Mouse (Mus musculus) hindbrain, embryonic 12.5 days (tissue): ENCODE measurements around the gene Gm20388. TPM values are rescaled to one million over a fixed set of nuclear protein-coding genes. Genes with fewer than 3 reads are reported as not detected.
A peak's percentile ranks its signal among the peaks of the same experiment; 100 is the strongest.
"Not testable (repeated sequence)": the region's sequence is repeated elsewhere in the genome, so short reads cannot be mapped to it uniquely, and the experiment has no call there.

Source experiments
- ATAC-seq: fragments of 200-750 bp; cut with Nextera tagmentation; 2 replicates; pipeline ENCODE4 v1.8.0; 2017; ENCODE audit warnings: moderate TSS enrichment; ENCODE audit not compliant: low FRiP score
- H3K27ac ChIP-seq: fragments of 300-500 bp; sonication (generic); 2 replicates; pipeline ENCODE4 v1.5.1; 2016; ENCODE audit warnings: mild to moderate bottlenecking
- H3K27me3 ChIP-seq: fragments of 300-500 bp; sonication (generic); 2 replicates; pipeline ENCODE4 v1.6.1; 2016; ENCODE audit warnings: mild to moderate bottlenecking
- H3K36me3 ChIP-seq: fragments of 300-500 bp; sonication (generic); 2 replicates; pipeline ENCODE4 v1.6.1; 2016; ENCODE audit warnings: mild to moderate bottlenecking
- H3K4me1 ChIP-seq: fragments of 300-500 bp; sonication (generic); 2 replicates; pipeline ENCODE4 v1.6.1; 2016
- H3K4me2 ChIP-seq: fragments of 300-500 bp; sonication (generic); replicated peaks from 2 replicates; pipeline ENCODE4 v1.6.1; 2016; ENCODE audit warnings: mild to moderate bottlenecking
- H3K4me3 ChIP-seq: fragments of 300-500 bp; sonication (generic); 2 replicates; pipeline ENCODE4 v1.5.1; 2016; ENCODE audit warnings: mild to moderate bottlenecking
- H3K9ac ChIP-seq: fragments of 300-500 bp; sonication (generic); 2 replicates; pipeline ENCODE4 v1.6.1; 2016; ENCODE audit warnings: mild to moderate bottlenecking, moderate library complexity
- H3K9me3 ChIP-seq: fragments of 300-500 bp; sonication (generic); replicated peaks from 2 replicates; pipeline ENCODE4 v1.6.1; 2016; ENCODE audit warnings: mild to moderate bottlenecking
- WGBS: fragments of 180-500 bp; shearing (Covaris S2); methylation state at CpG from one replicate; pipeline ENCODE4 v1.1.7; 2016; 5-methylcytosine and 5-hydroxymethylcytosine counted together
- polyA plus RNA-seq: library from polyadenylated mRNA; unstranded; fragments of >200 nt; fragmentation: Nextera tagmentation; extraction: Ambion mirVana; gene quantifications from 2 replicates; pipeline ENCODE4 v1.2.1, GENCODE M21; 2016

Gm20388 gene
- polyA plus RNA-seq, 1 experiment from 2014 or later = not detected

DNA sequence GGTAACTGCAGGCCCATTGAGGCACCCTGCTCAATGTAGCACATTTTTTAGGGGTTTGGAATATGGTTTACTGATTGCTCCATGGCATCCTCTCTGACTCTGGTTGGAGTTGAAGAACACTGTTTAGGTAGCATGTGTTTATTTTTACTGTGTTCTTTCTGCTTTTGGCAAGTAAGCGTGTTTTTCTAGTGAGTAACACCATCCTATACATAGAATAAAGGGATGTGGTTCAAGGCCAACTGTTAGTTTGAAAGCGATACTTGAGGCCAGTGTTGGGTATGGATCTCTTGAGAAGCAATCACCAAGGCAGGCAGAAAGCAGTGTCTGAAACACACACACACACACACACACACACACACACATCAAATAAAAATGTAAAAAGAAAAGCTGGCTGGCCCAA lies 3277.4 kb downstream of the Gm20388 start:
- Histone ChIP-seq H3K4me2 (no peak overlapping the region), H3K4me3 (no peak overlapping the region), H3K9ac (no peak overlapping the region), H3K27me3 (no peaks in the 10 kb centered on the region), H3K4me1 (peaks cover 3% of the 10 kb centered on the region), H3K27ac (no peak overlapping the region), H3K36me3 (no peaks in the 10 kb centered on the region), H3K9me3 (no peaks in the 10 kb centered on the region)
- ATAC-seq = no peak
- 82% methylated on average over 2 of the region's 2 CpGs for WGBS

DNA sequence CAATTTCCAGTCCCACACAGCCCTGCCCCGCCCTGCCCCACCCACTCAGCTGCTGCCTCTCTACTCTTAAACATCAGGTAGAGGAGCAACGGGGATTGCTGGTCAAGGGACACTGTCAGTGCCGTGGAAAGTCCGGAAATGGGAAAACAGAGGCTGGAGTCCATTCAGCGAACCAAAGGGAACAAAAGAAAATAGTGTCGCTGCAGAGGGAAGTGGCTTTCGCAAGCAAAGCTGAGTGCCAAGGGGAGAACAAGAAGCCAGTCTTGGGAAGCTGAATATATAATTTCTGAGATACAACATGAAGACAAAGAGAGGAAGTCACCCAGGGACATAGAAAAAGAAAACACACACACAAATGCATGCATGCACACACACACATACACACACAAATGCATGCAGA lies 3278.2 kb downstream of the Gm20388 start:
- no peak for ATAC-seq
- peaks cover 3% of the 10 kb centered on the region for H3K4me1 ChIP-seq
- H3K9me3 ChIP-seq = no peaks in the 10 kb centered on the region
- no peak overlapping the region for H3K9ac ChIP-seq
- no peaks in the 10 kb centered on the region for H3K27me3 ChIP-seq
- no peak overlapping the region for H3K27ac ChIP-seq
- H3K4me3 ChIP-seq = no peak overlapping the region
- H3K36me3 ChIP-seq = no peaks in the 10 kb centered on the region
- H3K4me2 ChIP-seq = no peak overlapping the region
- WGBS = 81% methylated on average over 7 of the region's 7 CpGs

DNA sequence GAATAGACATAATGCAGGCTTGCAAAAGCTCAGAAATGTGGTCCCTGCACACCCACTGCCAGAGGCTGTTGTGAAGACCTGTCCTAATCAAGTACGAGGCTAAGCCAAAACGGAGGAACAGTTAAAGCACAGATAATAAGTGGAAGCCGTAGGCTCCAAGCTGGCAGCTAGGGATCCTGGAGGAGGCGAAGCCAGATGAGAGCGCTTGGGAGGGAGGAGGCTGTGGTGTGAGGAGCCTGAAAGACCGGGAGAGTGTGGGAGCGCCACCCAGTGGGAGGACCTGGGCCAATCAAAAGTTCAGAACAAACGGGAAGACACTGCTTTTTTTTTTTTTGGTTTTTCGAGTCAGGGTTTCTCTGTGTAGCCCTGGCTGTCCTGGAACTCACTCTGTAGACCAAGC lies 3280.0 kb downstream of the Gm20388 start:
- Histone ChIP-seq H3K4me2 (no peak overlapping the region), H3K27ac (no peak overlapping the region), H3K27me3 (no peaks in the 10 kb centered on the region), H3K4me3 (no peak overlapping the region), H3K36me3 (no peaks in the 10 kb centered on the region), H3K9me3 (no peaks in the 10 kb centered on the region), H3K4me1 (peaks cover 3% of the 10 kb centered on the region), H3K9ac (no peak overlapping the region)
- no peak for ATAC-seq
- WGBS = 4% methylated on average over 9 of the region's 9 CpGs

DNA sequence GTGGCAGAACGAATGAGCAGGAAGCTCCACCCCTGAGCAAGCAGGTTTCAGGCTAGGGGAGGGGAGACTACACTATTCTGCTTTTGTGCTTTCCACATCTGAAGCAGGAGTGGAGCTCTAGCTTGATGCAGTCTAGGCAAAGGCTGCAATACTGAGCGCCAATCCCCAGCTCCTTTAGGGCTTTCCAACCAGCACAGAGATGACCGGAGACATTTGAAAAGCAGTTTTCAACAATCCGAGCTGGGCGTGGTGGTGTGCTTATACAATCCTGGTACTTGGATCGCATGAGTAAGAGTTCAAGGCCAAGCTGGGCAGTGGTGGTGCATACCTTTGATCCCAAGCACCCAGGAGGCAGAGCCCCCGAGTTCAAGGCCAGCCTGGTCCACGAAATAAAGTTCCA lies 3281.3 kb downstream of the Gm20388 start:
- no peak overlapping the region for H3K4me3 ChIP-seq
- no peaks in the 10 kb centered on the region for H3K9me3 ChIP-seq
- H3K4me2 ChIP-seq = no peak overlapping the region
- no peaks in the 10 kb centered on the region for H3K4me1 ChIP-seq
- no peak overlapping the region for H3K9ac ChIP-seq
- WGBS = 61% methylated on average over 8 of the region's 8 CpGs
- H3K27ac ChIP-seq = no peak overlapping the region
- ATAC-seq = no peak
- no peaks in the 10 kb centered on the region for H3K36me3 ChIP-seq
- H3K27me3 ChIP-seq = no peaks in the 10 kb centered on the region

DNA sequence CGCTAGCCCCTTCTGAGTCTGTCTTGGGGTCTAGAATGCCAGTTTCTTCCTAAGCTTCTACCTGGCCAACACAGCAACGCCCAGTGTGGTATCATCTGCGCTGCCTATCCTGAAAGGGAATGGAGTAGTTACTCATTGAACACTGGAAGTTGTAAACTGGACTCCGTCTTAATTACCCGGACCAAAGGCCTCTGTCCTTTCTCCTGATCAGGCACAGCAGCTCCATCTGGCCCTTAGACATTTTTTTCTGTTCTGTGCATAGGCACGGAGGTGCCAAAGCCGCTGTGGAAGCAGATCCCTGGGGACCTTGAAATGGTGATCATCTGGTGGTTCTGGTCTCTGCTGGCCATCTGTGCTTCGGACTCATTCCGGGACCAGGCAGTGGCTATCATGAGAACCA lies 3283.1 kb downstream of the Gm20388 start:
- Histone ChIP-seq H3K4me1 (no peaks in the 10 kb centered on the region), H3K27me3 (no peaks in the 10 kb centered on the region), H3K4me3 (no peak overlapping the region), H3K4me2 (no peak overlapping the region), H3K27ac (no peak overlapping the region), H3K9ac (no peak overlapping the region), H3K9me3 (no peaks in the 10 kb centered on the region), H3K36me3 (no peaks in the 10 kb centered on the region)
- no peak for ATAC-seq
- WGBS = 86% methylated on average over 9 of the region's 9 CpGs

DNA sequence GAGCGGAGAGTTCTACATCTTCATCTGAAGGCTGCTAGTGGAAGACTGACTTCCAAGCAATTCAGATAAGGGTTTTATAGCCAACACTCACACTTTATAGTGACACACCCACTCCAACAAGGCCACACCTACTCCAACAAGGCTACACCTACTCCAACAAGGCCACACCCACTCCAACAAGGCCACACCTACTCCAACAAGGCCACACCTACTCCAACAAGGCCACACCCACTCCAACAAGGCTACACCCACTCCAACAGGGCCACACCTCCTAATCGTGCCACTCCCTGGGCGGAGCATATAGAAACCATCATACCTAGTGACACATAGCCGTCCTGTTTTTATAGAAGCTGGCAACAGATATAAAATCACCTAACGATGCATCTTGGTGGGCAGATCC lies 3286.4 kb downstream of the Gm20388 start:
- not testable (repeated sequence) for H3K4me3 ChIP-seq, H3K27me3 ChIP-seq, H3K27ac ChIP-seq, H3K9ac ChIP-seq, ATAC-seq, H3K4me2 ChIP-seq, H3K9me3 ChIP-seq, H3K4me1 ChIP-seq, H3K36me3 ChIP-seq
- WGBS = 75% methylated on average over 5 of the region's 5 CpGs

DNA sequence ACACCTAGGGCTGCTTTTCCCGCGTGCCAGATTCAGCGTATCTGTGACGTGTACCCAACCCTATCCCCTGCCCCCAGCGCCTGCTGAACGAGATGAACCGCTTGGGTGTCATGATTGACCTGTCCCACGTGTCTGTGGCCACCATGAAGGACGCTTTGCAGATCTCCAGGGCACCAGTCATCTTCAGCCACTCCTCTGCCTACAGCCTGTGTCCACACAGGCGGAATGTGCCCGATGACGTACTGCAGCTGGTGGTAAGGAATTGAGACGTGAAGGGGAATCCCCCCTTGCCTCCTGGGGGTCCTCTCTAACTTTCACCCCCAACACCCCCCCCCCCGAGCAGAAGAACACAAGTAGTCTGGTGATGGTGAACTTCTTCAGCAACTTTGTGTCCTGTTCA lies 3289.2 kb downstream of the Gm20388 start:
- no peaks in the 10 kb centered on the region for H3K9me3 ChIP-seq
- H3K4me2 ChIP-seq = no peak overlapping the region
- H3K27me3 ChIP-seq = no peaks in the 10 kb centered on the region
- no peak overlapping the region for H3K4me3 ChIP-seq
- ATAC-seq = no peak
- no peak overlapping the region for H3K27ac ChIP-seq
- H3K36me3 ChIP-seq = peaks cover 9% of the 10 kb centered on the region
- 0 out of 2 replicates have a peak, but pooled peaks cover 3% of the 10 kb centered on the region for H3K4me1 ChIP-seq
- WGBS = 75% methylated on average over 14 of the region's 14 CpGs
- H3K9ac ChIP-seq = no peak overlapping the region

DNA sequence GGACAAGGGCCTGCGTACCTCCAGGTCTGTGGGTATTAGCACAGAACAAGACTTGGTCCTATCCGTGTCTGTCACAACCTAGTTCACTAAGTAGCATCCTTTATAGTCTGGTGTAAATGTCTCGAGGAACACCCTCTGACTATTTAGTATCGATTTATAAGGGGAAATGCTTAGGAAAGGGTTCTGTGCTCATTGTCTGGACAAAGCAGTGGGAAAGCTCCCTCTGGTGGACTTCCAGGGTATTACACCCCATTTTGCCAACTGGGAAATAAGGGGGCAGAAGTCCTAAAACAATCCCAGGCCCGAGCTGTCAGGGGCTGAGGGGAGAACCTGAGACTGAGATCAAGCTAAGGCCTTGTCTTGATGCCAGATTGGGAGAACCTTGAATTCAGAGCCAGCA lies 3291.6 kb downstream of the Gm20388 start:
- Histone ChIP-seq H3K27me3 (no peaks in the 10 kb centered on the region), H3K27ac (no peak overlapping the region), H3K9me3 (no peaks in the 10 kb centered on the region), H3K4me1 (0 out of 2 replicates have a peak, but pooled peaks cover 3% of the 10 kb centered on the region), H3K9ac (no peak overlapping the region), H3K4me2 (no peak overlapping the region), H3K4me3 (no peak overlapping the region), H3K36me3 (peaks cover 28% of the 10 kb centered on the region)
- 0 out of 2 replicates have a peak, but pooled peaks have one; percentile 19 for ATAC-seq
- 30% methylated on average over 5 of the region's 5 CpGs for WGBS

DNA sequence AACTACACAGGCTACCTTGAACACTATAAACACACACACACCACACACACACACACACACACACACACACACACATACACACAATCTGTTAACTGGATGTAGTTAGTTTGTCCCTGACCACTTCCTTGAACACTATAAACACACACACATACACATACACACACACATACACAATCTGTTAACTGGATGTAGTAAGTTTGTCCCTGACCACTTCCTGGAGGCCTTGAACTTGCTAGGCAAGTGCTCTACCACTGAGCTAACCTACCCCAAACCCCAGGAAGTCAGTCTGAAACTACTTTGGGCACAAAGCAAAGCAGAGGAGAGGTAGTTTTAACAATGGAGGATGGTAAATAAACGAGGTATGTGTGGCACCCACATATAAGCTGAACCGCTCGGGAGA lies 3292.9 kb downstream of the Gm20388 start:
- 91% methylated on average over 3 of the region's 3 CpGs for WGBS

DNA sequence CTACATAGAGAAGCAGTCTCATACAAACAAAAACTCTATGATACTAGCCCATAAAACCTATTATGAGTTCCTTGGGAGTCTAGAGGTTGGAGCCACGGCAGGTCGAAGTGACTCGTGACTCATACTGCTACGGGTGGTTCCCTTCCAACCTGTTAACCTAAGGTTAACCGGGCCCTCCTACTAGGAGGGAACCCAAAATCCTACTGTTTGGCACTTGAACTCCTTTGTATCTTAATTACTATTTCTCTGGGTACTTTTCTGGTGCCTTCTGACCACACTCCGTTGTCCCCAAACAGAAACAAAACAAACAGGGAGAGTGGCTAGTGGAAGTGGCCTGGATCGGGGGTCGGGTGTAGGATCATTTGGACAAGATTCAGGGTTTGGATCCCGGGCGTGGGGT lies 3301.2 kb downstream of the Gm20388 start:
- H3K27ac ChIP-seq = no peak overlapping the region
- H3K4me1 ChIP-seq = peaks cover 23% of the 10 kb centered on the region
- ATAC-seq = no peak

More for the DNA sequence above, 3292.9 kb downstream of the Gm20388 start:
- Histone ChIP-seq H3K36me3 (peaks cover 41% of the 10 kb centered on the region), H3K9ac (no peak overlapping the region), H3K4me1 (0 out of 2 replicates have a peak, but pooled peaks cover 3% of the 10 kb centered on the region), H3K27ac (no peak overlapping the region), H3K27me3 (no peaks in the 10 kb centered on the region), H3K9me3 (no peaks in the 10 kb centered on the region), H3K4me2 (no peak overlapping the region), H3K4me3 (no peak overlapping the region)
- ATAC-seq = no peak

DNA sequence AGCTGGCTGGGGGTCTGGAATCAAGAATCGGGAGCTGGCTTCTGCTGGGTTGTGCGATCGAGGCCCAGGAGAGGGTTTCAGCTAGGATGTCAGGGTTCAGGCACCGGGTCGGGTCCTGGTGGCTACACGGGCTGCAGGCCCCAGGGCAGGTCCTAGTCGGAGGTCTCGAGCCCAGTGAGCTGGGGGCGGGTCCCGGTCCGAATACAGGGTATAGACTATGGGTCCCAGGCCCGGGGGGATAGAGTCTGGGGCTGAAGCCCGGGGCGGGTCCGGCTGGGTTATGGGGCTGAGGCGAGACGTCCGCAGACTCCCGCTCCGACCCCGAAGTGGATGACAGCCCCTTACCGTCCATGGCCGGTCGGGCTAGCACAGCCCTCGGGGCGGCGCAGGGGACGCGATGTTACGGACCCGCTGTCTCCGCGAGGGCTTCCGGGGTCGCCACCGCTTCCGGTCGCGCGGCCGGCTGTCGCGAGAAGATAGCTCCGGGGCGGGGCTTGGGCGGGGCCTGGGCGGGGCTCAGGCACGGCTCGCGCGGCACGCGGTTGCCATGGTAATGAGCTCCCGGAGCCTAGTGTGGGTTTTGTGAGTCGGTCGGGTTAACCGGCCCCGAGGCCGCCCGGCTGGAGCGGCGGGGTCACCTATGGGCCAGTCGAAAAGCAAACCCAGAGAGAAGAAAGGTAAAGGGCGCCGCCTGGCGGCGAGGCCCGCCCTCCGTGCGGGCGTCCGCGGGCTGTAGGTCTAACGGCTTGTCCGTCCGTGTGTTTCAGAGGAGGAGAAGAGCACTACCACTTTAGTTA lies 3301.9 kb downstream of the Gm20388 start, which contains the start of the genes Chmp1a and Spata33:
TSS of gene Chmp1a (minus strand) at position 443 of the 797 bp plus-strand sequence.
TSS of gene Spata33 (plus strand) at position 512 of the 797 bp plus-strand sequence.
- Histone ChIP-seq H3K4me3 (peak within 1 kb of the TSS; percentile 93), H3K4me2 (peak within 1 kb of the TSS; percentile 89), H3K27ac (peak within 1 kb of the TSS; percentile 50), H3K9ac (peak within 1 kb of the TSS; percentile 98), H3K27me3 (no peaks in the 10 kb centered on the region), H3K4me1 (peaks cover 23% of the 10 kb centered on the region), H3K36me3 (peaks cover 36% of the 10 kb centered on the region), H3K9me3 (no peaks in the 10 kb centered on the region)
- WGBS = 1% methylated on average over 76 of the region's 76 CpGs
- ATAC-seq = peak; percentile 95

More for the DNA sequence above, 3301.2 kb downstream of the Gm20388 start:
- Histone ChIP-seq H3K36me3 (peaks cover 42% of the 10 kb centered on the region), H3K9ac (peak overlapping the region; percentile 98), H3K27me3 (no peaks in the 10 kb centered on the region), H3K4me3 (peak overlapping the region; percentile 93), H3K4me2 (peak overlapping the region; percentile 89), H3K9me3 (no peaks in the 10 kb centered on the region)
- 45% methylated on average over 10 of the region's 10 CpGs for WGBS

DNA sequence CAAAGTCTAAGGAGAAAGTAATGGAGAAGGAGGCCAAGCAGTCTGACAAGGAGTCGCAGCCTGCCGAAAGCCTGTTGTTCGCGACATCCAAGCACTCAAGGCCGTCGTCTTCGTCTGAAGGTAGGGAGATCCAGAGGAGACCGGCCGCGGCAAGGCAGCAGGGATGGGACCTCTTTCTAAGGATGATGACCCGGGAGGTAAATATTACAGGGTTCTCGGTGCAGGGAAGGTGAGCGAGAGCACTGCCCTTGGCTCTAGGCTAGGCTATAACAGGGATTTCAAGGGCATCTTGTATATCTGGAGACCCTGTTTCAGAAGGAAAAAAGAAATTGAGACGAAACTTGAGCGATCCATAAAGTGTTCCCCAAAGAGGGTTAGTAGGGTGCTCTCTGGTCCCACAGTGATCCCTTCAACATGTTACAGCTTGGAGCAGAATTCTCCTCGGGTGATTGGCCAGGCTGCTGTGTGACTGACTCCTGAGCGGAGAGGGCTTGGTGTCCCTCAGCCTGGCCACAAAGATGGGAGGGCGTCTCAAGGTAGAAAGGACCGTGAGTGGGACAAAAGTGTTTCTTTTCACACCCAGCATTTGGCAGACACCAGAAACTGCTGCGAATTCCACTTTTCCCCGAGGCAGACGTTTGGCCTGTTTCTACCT lies 3302.6 kb downstream of the Gm20388 start:
- ATAC-seq = no peak
- WGBS = 21% methylated on average over 22 of the region's 22 CpGs

More for the DNA sequence above, 3302.6 kb downstream of the Gm20388 start:
- H3K4me2 ChIP-seq = peak overlapping the region; percentile 89
- no peaks in the 10 kb centered on the region for H3K9me3 ChIP-seq
- H3K27me3 ChIP-seq = no peaks in the 10 kb centered on the region
- H3K4me1 ChIP-seq = peaks cover 23% of the 10 kb centered on the region
- peak overlapping the region; percentile 93 for H3K4me3 ChIP-seq
- peak overlapping the region; percentile 98 for H3K9ac ChIP-seq
- peak overlapping the region; percentile 50; the same call in 1 of the 2 replicates for H3K27ac ChIP-seq
- peaks cover 29% of the 10 kb centered on the region for H3K36me3 ChIP-seq
